Mouse (Mus musculus) bone marrow, adult 2 months (tissue): ENCODE data around the gene Fam205c. TPM values are rescaled to one million over a fixed set of nuclear protein-coding genes. Genes with fewer than 3 reads are reported as not detected.

Experiments used
- H3K27ac ChIP-seq: fragments of 200-500 bp; 2 replicates; pipeline ENCODE4 v1.5.1; 2012; ENCODE audit warnings: low read depth, mild to moderate bottlenecking, control low read depth, inconsistent platforms, low read length; ENCODE audit not compliant: control insufficient read depth, poor library complexity, insufficient read depth
- H3K4me1 ChIP-seq: fragments of 200-500 bp; 2 replicates; pipeline ENCODE4 v1.6.1; 2011; ENCODE audit warnings: low read length; ENCODE audit not compliant: control insufficient read depth, insufficient read depth
- H3K4me3 ChIP-seq: fragments of 200-500 bp; replicated peaks from 2 replicates; pipeline ENCODE3; 2011; ENCODE audit warnings: mild to moderate bottlenecking, low read depth, low read length, control low read depth; ENCODE audit not compliant: control insufficient read depth
- CTCF ChIP-seq: fragments of 200-500 bp; IDR thresholded peaks from 2 replicates; pipeline ENCODE4 v1.5.1; 2011; ENCODE audit warnings: low read length, control low read depth; ENCODE audit not compliant: control insufficient read depth, insufficient read depth
- POLR2A ChIP-seq: fragments of 200-500 bp; IDR thresholded peaks from 2 replicates; pipeline ENCODE4 v1.6.1; 2011; ENCODE audit warnings: low read depth, mild to moderate bottlenecking, control low read depth, low read length, borderline replicate concordance; ENCODE audit not compliant: control insufficient read depth
- WGBS: fragments of 180-500 bp; shearing (Covaris S2); methylation state at CpG from one replicate; pipeline ENCODE4 v1.1.7; 2018; 5-methylcytosine and 5-hydroxymethylcytosine counted together
- polyA plus RNA-seq: library from polyadenylated mRNA; stranded (reverse); fragments of >200 nt; gene quantifications from 2 replicates; pipeline ENCODE4 v1.2.4, GENCODE M21; 2011; ENCODE audit warnings: low replicate concordance; ENCODE audit not compliant: missing spikeins, insufficient read depth, insufficient read length

The Fam205c gene
- polyA plus RNA-seq: not detected in 2 replicates

GRCm38 (mm10) chr4:42874134-42874533 is at the start of gene Fam205c:
Fam205c (minus strand) TSS chr4:42874234.
- WGBS: 86% methylated on average over 7 of the region's 7 CpGs
- Histone ChIP-seq H3K27ac (no peak within 1 kb of the TSS), H3K4me3 (no peak within 1 kb of the TSS), H3K4me1 (no peaks in the 10 kb centered on the region)
- no peak for TF ChIP-seq CTCF
- TF ChIP-seq POLR2A: no peak

- Histone ChIP-seq H3K4me1 (no peaks in the 10 kb centered on the region), H3K4me3 (no peak overlapping the region), H3K27ac (no peak overlapping the region)
- WGBS: 84% methylated on average over 8 of the region's 8 CpGs
- TF ChIP-seq POLR2A (no peak), CTCF (no peak)
Measured at GRCm38 (mm10) chr4:42922461-42922860, 48.4 kb upstream of the Fam205c start.

GRCm38 (mm10) chr4:42922056-42922455 is 48.0 kb upstream of the Fam205c start:
- Histone ChIP-seq H3K4me1 (no peaks in the 10 kb centered on the region), H3K4me3 (no peak overlapping the region), H3K27ac (no peak overlapping the region)
- TF ChIP-seq POLR2A (no peak), CTCF (no peak)
- WGBS: 64% methylated on average over 6 of the region's 6 CpGs

GRCm38 (mm10) chr4:42921536-42921935 is 47.5 kb upstream of the Fam205c start:
- no peak overlapping the region for H3K4me3 ChIP-seq
- H3K27ac ChIP-seq: no peak overlapping the region
- H3K4me1 ChIP-seq: no peaks in the 10 kb centered on the region
- WGBS: 70% methylated on average over 2 of the region's 2 CpGs
- TF ChIP-seq CTCF (no peak), POLR2A (no peak)

- Histone ChIP-seq H3K4me1 (no peaks in the 10 kb centered on the region), H3K4me3 (no peak overlapping the region), H3K27ac (no peak overlapping the region)
- no peak for TF ChIP-seq CTCF
- no peak for TF ChIP-seq POLR2A
- WGBS: 67% methylated on average over 9 of the region's 9 CpGs
Measured at GRCm38 (mm10) chr4:42920726-42921125, 46.7 kb upstream of the Fam205c start.

- TF ChIP-seq POLR2A: no peak
- TF ChIP-seq CTCF: no peak
- no peak overlapping the region for H3K4me3 ChIP-seq
- no peaks in the 10 kb centered on the region for H3K4me1 ChIP-seq
- 4% methylated on average over 25 of the region's 26 CpGs for WGBS
- H3K27ac ChIP-seq: no peak overlapping the region; the same call in 1 of the 2 replicates
Measured at GRCm38 (mm10) chr4:42917402-42917774, 43.4 kb upstream of the Fam205c start.

- TF ChIP-seq CTCF: no peak
- no peak for TF ChIP-seq POLR2A
- 6% methylated on average over 81 of the region's 90 CpGs for WGBS
- Histone ChIP-seq H3K27ac (no peak within 1 kb of the TSS; the same call in 1 of the 2 replicates), H3K4me1 (no peaks in the 10 kb centered on the region), H3K4me3 (no peak within 1 kb of the TSS)
Measured at GRCm38 (mm10) chr4:42916617-42917401, 42.8 kb upstream of the Fam205c start, which contains the start of gene Phf24. Phf24 (plus strand) TSS chr4:42916660.

- H3K27ac ChIP-seq: no peak overlapping the region
- WGBS: 86% methylated on average over 1 of the region's 1 CpGs
- H3K4me3 ChIP-seq: no peak overlapping the region
- TF ChIP-seq CTCF: no peak
- no peak for TF ChIP-seq POLR2A
- H3K4me1 ChIP-seq: no peaks in the 10 kb centered on the region
Measured at GRCm38 (mm10) chr4:42915966-42916365, 41.9 kb upstream of the Fam205c start.

- TF ChIP-seq POLR2A (no peak), CTCF (no peak)
- Histone ChIP-seq H3K4me1 (no peaks in the 10 kb centered on the region), H3K27ac (no peak overlapping the region), H3K4me3 (no peak overlapping the region)
- 74% methylated on average over 12 of the region's 12 CpGs for WGBS
Measured at GRCm38 (mm10) chr4:42915311-42915710, 41.3 kb upstream of the Fam205c start.
